Mouse (Mus musculus) olfactory bulb, adult 2 months (tissue): ENCODE data around the gene Lca5l. TPM values are rescaled to one million over a fixed set of nuclear protein-coding genes. Genes with fewer than 3 reads are reported as not detected.

ENCODE experiments used
- H3K27ac ChIP-seq: fragments of 200-500 bp; 2 replicates; pipeline ENCODE4 v1.5.1; 2012; ENCODE audit warnings: low read depth, low read length; ENCODE audit not compliant: insufficient read depth
- H3K4me1 ChIP-seq: fragments of 200-500 bp; 2 replicates; pipeline ENCODE4 v1.6.1; 2012; ENCODE audit warnings: low read length; ENCODE audit not compliant: control insufficient read depth, insufficient read depth
- H3K4me3 ChIP-seq: fragments of 200-500 bp; 2 replicates; pipeline ENCODE4 v1.5.1; 2012; ENCODE audit warnings: mild to moderate bottlenecking, low read depth, low read length, moderate library complexity; ENCODE audit not compliant: insufficient read depth
- CTCF ChIP-seq: fragments of 200-500 bp; IDR thresholded peaks from 2 replicates; pipeline ENCODE4 v1.5.1; 2012; ENCODE audit warnings: low read depth, mild to moderate bottlenecking, low read length, moderate library complexity; ENCODE audit not compliant: insufficient read depth
- POLR2A ChIP-seq: fragments of 200-500 bp; IDR thresholded peaks from 2 replicates; pipeline ENCODE4 v1.6.1; 2012; ENCODE audit warnings: mild to moderate bottlenecking, low read depth, low read length, moderate library complexity; ENCODE audit not compliant: insufficient read depth
- WGBS: fragments of 180-500 bp; shearing (Covaris S2); methylation state at CpG from one replicate; pipeline ENCODE4 v1.1.7; 2018; 5-methylcytosine and 5-hydroxymethylcytosine counted together
- polyA plus RNA-seq: library from polyadenylated mRNA; stranded (reverse); fragments of >200 nt; gene quantifications from 2 replicates; pipeline ENCODE4 v1.2.4, GENCODE M21; 2012; ENCODE audit warnings: low replicate concordance; ENCODE audit not compliant: missing spikeins, insufficient read depth, insufficient read length

Lca5l gene
- polyA plus RNA-seq, 1 experiment = not detected

DNA sequence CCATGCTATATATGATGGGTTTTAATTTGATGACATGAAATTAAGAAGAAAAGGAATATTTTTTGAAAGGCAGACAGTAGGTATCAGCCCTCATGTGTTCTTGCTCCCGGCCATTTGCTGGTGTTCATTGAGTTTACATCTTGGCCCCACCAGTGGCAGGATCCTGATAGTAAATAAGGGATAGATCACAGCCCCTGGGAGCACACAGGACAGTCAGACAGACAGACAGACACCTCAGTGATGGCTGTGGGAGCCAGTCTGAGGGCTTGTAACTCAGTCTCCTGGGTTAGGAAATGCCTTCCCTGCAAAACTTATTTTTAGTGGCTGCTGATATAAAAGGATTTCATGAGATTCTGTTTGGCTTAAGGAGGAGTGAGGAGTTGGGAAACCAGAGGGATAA is 30.4 kb upstream of the Lca5l start:
- WGBS = 92% methylated on average over 1 of the region's 1 CpGs
- TF ChIP-seq CTCF (no peak), POLR2A (no peak)
- H3K4me3 ChIP-seq = no peak overlapping the region
- no peaks in the 10 kb centered on the region for H3K4me1 ChIP-seq
- no peak overlapping the region for H3K27ac ChIP-seq

- H3K4me3 ChIP-seq = no peak overlapping the region
- H3K4me1 ChIP-seq = no peaks in the 10 kb centered on the region
- WGBS = 84% methylated on average over 3 of the region's 3 CpGs
- no peak overlapping the region for H3K27ac ChIP-seq
- TF ChIP-seq POLR2A = no peak
- TF ChIP-seq CTCF = no peak
Observed at GRCm38 (mm10) chr16:96221959-96222358, 29.9 kb upstream of the Lca5l start.

- WGBS = 58% methylated on average over 5 of the region's 5 CpGs
- H3K4me1 ChIP-seq = no peaks in the 10 kb centered on the region
- H3K27ac ChIP-seq = no peak overlapping the region
- H3K4me3 ChIP-seq = no peak overlapping the region
- TF ChIP-seq CTCF (no peak), POLR2A (no peak)
Observed at GRCm38 (mm10) chr16:96221491-96221890, 29.4 kb upstream of the Lca5l start.

GRCm38 (mm10) chr16:96213027-96213426 is 21.0 kb upstream of the Lca5l start:
- TF ChIP-seq POLR2A = no peak
- TF ChIP-seq CTCF = no peak
- no peak overlapping the region for H3K4me3 ChIP-seq
- H3K4me1 ChIP-seq = no peaks in the 10 kb centered on the region
- WGBS = 95% methylated on average over 4 of the region's 4 CpGs
- H3K27ac ChIP-seq = no peak overlapping the region

DNA sequence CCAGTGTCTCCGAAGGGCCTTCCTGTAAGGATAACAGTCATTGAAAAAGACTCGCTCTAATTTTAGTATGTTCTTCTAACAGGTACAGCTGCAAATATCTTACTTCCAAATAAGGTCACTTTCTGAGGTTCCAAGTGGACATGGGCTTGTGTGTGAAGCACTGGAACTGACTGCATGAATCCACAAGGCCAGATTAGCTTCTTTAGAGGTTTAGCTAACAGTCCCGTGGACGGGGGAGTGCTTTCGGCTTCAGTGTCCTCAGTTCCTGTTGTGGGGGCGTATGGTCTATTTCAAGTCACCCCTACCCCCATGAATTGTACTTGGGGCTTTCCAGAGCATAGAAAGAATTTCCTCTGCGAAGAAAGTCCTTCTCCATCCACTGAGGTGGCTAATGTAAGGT is 18.8 kb upstream of the Lca5l start:
- Histone ChIP-seq H3K4me3 (no peak overlapping the region), H3K4me1 (peaks cover 3% of the 10 kb centered on the region), H3K27ac (no peak overlapping the region)
- WGBS = 81% methylated on average over 7 of the region's 7 CpGs
- TF ChIP-seq POLR2A = no peak
- no peak for TF ChIP-seq CTCF

DNA sequence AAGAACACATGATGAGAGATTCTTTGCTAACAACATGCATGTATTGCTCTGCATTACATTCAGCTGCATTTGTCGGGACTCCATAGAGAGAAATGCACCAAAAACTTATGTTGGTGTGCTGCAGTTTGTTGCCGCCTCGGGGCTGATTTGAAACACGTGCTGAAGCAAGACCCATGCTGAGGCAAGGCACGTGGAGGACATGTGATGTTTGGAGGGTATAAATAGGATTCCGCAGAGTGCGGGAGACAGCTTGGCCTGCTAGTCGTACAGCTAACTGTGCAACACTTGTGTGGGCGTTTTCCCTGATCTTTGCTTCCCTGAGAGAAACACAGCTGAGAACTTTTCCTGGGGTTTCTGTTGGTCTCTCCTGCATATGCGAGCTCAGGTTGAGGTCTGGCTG is 17.7 kb upstream of the Lca5l start:
- Histone ChIP-seq H3K4me1 (peaks cover 3% of the 10 kb centered on the region), H3K27ac (no peak overlapping the region), H3K4me3 (no peak overlapping the region)
- WGBS = 52% methylated on average over 10 of the region's 10 CpGs
- no peak for TF ChIP-seq CTCF

DNA sequence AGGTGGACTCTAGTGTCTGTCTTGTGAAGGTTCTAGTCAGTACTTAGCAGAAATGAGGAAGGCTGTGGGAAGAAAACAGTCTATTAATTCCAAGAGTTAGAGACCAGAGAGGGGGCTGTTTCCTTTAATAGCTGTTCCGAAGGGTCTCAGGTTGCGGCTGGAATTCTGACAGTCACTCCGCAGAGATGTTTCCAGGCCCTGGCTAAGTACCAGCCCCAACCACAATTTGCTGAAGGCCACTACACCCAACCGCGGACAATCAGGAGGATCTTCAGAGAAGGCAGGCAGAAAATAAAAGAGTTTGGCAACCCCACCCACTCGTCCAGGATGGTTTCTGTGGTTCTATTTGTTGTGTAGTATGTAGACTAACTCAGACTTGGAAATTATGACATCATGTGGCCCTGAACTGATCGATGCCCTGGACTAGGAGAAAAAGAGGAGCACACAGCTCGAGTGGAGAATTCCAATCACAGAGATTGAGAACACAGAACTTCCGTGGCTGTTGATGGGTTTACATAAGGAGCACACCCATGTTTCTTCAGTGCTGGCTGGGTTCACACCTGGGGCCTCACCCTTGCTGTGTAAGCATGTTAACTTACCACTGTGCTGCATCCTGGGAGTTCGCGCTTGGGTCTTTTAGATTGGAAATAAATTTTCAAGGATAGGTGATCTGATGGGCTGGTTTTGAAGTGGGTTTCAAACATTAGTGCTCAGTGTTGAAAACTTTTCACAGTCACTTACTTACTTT is 9.6 kb upstream of the Lca5l start:
- Histone ChIP-seq H3K27ac (no peak overlapping the region), H3K4me1 (peaks cover 12% of the 10 kb centered on the region), H3K4me3 (no peak overlapping the region)
- WGBS = 90% methylated on average over 11 of the region's 11 CpGs
- TF ChIP-seq CTCF (no peak), POLR2A (no peak)

DNA sequence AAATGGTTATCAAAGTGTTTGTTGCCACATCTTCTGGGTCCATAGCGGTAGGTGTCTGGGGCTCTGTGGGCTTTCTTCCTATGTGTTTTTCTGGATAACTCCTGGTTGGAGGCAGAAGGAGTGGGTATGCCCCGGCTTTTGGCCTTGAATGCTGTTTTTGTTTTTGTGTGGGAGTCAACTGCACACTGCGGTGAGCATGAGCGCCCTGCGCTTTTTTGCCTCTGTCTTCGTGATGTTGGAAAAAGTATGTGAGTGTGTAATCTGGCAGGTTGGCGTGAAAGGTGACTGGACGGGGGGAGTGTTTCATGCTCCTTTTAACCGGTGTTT is 8.6 kb upstream of the Lca5l start:
- H3K4me1 ChIP-seq = peaks cover 12% of the 10 kb centered on the region
- no peak overlapping the region for H3K27ac ChIP-seq
- H3K4me3 ChIP-seq = peak overlapping the region; percentile 22
- TF ChIP-seq POLR2A (no peak), CTCF (no peak)
- 17% methylated on average over 9 of the region's 9 CpGs for WGBS

DNA sequence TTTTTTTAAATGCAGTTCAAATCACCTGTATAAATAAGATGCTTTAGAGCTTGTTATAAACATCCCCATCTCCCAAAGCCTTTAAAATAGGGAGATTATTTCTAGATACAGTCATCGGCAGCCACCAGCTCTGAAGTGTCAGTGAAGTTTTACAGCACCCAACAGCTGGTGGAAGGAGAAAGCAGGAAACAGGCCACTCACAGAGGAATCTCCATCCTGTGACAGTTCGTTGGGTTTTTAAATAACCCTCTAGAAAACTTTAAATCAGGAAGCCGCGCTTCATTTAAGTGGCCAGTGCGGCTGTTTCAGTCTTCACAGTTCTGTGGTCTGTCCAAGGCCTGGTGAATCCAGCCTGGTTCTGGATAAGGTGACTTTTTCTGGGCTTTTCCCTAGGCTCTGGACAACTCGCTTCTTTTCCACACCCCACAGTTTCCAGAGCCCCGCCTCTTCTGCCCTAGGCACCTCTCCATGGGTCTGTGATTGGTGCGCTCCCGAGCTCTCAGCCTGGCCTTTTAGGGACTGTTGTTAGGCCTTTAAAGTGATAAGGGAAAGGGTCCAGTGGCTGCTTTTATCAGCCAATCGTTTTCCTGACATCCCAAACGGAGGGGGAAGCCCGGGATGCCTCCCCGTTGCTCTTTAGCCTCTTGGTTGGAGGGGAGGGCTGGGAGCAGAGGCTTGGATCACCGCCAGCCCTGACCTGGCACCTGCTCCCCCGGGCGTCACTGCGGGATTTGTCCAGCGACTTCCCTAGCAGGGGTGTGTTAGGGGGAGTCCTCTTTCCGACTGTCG is 8.0 kb upstream of the Lca5l start, which contains the start of gene Sh3bgr:
TSS of gene Sh3bgr (plus strand) at position 538 of the 789 bp plus-strand sequence.
- peak within 1 kb of the TSS; percentile 22 for H3K4me3 ChIP-seq
- TF ChIP-seq CTCF = no peak
- no peak for TF ChIP-seq POLR2A

GRCm38 (mm10) chr16:96187619-96188018 is 4.5 kb downstream of the Lca5l start:
- H3K27ac ChIP-seq = no peak overlapping the region
- 92% methylated on average over 5 of the region's 5 CpGs for WGBS
- TF ChIP-seq POLR2A = no peak
- TF ChIP-seq CTCF = no peak
- 0 out of 2 replicates have a peak, but pooled peaks cover 2% of the 10 kb centered on the region for H3K4me1 ChIP-seq
- no peak overlapping the region for H3K4me3 ChIP-seq

More for the DNA sequence above, 8.0 kb upstream of the Lca5l start, which contains the start of gene Sh3bgr:
- 16% methylated on average over 20 of the region's 20 CpGs for WGBS
- no peak within 1 kb of the TSS for H3K27ac ChIP-seq
- peaks cover 12% of the 10 kb centered on the region for H3K4me1 ChIP-seq
